8 mouse cellular contexts compared by ENCODE assay signal in the genomic region with DNA sequence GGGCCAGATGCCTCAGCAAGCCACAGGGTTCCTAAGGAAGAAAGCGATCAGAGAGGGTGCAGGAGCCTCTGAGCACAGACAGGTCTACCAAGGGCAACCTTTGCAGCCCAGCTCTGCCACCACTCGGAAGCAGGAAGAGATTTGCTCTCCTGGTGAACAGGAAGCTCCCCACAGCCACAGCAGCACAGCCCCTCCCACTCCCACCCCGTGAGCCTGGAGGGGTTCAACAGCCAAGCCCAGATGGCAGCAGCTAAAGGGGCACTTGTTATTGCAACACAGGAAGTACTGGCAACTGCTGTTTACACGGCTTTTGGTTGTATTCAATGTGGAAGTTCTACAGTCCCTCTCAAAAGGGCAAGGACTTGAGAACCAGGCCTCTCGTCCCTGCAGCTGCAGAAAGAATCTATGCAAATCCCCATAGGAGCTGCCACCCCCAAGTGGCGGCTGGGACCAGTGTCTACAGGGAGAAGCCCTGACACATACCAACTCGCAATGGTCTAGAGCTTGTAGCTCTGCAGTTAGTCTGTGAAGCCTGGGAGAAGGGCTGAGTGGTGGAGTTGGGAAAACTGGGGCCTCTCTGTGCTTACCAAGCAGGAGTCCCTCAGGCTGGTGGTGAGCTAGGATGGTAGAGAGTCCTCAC. TPM values are rescaled to one million over a fixed set of nuclear protein-coding genes. Genes with fewer than 3 reads are reported as not detected.
A peak's percentile ranks its signal among the peaks of the same experiment; 100 is the strongest.
DNase-seq lines count a peak whose midpoint lies in the region; ATAC-seq and TF ChIP-seq lines count a peak whose summit lies in the region.

No protein-coding gene starts in this region.

- H3K4me1 ChIP-seq in forebrain, postnatal 0 days (ENCODE audit: insufficient read depth) = no peaks in the 10 kb centered on the region
- peaks cover 6% of the 10 kb centered on the region; the same call in 1 of the 2 replicates for H3K4me1 ChIP-seq in forebrain, embryonic 12.5 days
- peaks cover 9% of the 10 kb centered on the region; the same call in 1 of the 2 replicates for H3K4me1 ChIP-seq in kidney, embryonic 15.5 days
- H3K4me1 ChIP-seq in lung, embryonic 15.5 days = peaks cover 11% of the 10 kb centered on the region
- 0 out of 2 replicates have a peak, but pooled peaks cover 6% of the 10 kb centered on the region for H3K4me1 ChIP-seq in stomach, embryonic 16.5 days (ENCODE audit: control insufficient read depth, insufficient read depth, low read length)

- no peak for TF ChIP-seq POLR2A in brain, embryonic 14.5 days (IDR thresholded peaks at IDR 0.05; ENCODE audit: borderline replicate concordance, extremely low read depth, insufficient read depth, insufficient read length, poor library complexity, severe bottlenecking)

- H3K4me2 ChIP-seq in forebrain, postnatal 0 days (ENCODE audit: low read depth) = no peak overlapping the region
- H3K4me2 ChIP-seq in forebrain, embryonic 12.5 days = no peak overlapping the region
- H3K4me2 ChIP-seq in kidney, embryonic 15.5 days = no peak overlapping the region
- peak overlapping the region; percentile 16; the same call in 1 of the 2 replicates for H3K4me2 ChIP-seq in lung, embryonic 15.5 days
- no peak overlapping the region for H3K4me2 ChIP-seq in stomach, embryonic 16.5 days (ENCODE audit: low read depth, low read length)

- H3K9ac ChIP-seq in forebrain, postnatal 0 days = no peak overlapping the region
- no peak overlapping the region for H3K9ac ChIP-seq in forebrain, embryonic 12.5 days
- H3K9ac ChIP-seq in kidney, embryonic 15.5 days = no peak overlapping the region
- H3K9ac ChIP-seq in lung, embryonic 15.5 days = 0 out of 2 replicates have a peak overlapping the region, but pooled peaks have one; percentile 8
- no peak overlapping the region for H3K9ac ChIP-seq in stomach, embryonic 16.5 days (ENCODE audit: low read length)

- H3K27ac ChIP-seq in forebrain, postnatal 0 days (ENCODE audit: low read depth, low read length) = no peak overlapping the region
- no peak overlapping the region for H3K27ac ChIP-seq in forebrain, embryonic 12.5 days
- peak overlapping the region; percentile 70 for H3K27ac ChIP-seq in kidney, embryonic 15.5 days
- H3K27ac ChIP-seq in lung, embryonic 15.5 days = peak overlapping the region; percentile 92
- peak overlapping the region; percentile 58 for H3K27ac ChIP-seq in stomach, embryonic 16.5 days (ENCODE audit: low read length)

- WGBS in forebrain, postnatal 0 days = 40% methylated on average over 7 of the region's 7 CpGs
- 55% methylated on average over 7 of the region's 7 CpGs for WGBS in forebrain, embryonic 12.5 days
- WGBS in kidney, embryonic 15.5 days = 50% methylated on average over 7 of the region's 7 CpGs
- WGBS in lung, embryonic 15.5 days = 27% methylated on average over 7 of the region's 7 CpGs
- 37% methylated on average over 7 of the region's 7 CpGs for WGBS in stomach, embryonic 16.5 days

- no peaks in the 10 kb centered on the region for H3K36me3 ChIP-seq in forebrain, postnatal 0 days (ENCODE audit: insufficient read depth)
- no peaks in the 10 kb centered on the region for H3K36me3 ChIP-seq in forebrain, embryonic 12.5 days (replicated peaks)
- no peaks in the 10 kb centered on the region for H3K36me3 ChIP-seq in kidney, embryonic 15.5 days
- H3K36me3 ChIP-seq in lung, embryonic 15.5 days = no peaks in the 10 kb centered on the region
- H3K36me3 ChIP-seq in stomach, embryonic 16.5 days (ENCODE audit: control insufficient read depth, insufficient read depth, low read length) = no peaks in the 10 kb centered on the region

- H3K4me3 ChIP-seq in forebrain, postnatal 0 days (ENCODE audit: low read depth, low read length) = no peak overlapping the region
- no peak overlapping the region for H3K4me3 ChIP-seq in forebrain, embryonic 12.5 days (replicated peaks)
- no peak overlapping the region for H3K4me3 ChIP-seq in kidney, embryonic 15.5 days (replicated peaks)
- H3K4me3 ChIP-seq in lung, embryonic 15.5 days = no peak overlapping the region
- no peak overlapping the region for H3K4me3 ChIP-seq in stomach, embryonic 16.5 days (replicated peaks; ENCODE audit: low read length)

- peak; percentile 8 for DNase-seq in forebrain, postnatal 0 days
- peak; percentile 19 for DNase-seq in 3134 (ENCODE audit: extremely low read depth, insufficient read length, low spot score)
- peak; percentile 41 for DNase-seq in brain, embryonic 14.5 days (ENCODE audit: low read depth)
- DNase-seq in neural tube, embryonic 10.5 days (ENCODE audit: extremely low spot score, low spot score) = no peak

- H3K27me3 ChIP-seq in forebrain, postnatal 0 days (ENCODE audit: insufficient read depth, low read length) = no peaks in the 10 kb centered on the region
- peaks cover 3% of the 10 kb centered on the region; the same call in 1 of the 2 replicates for H3K27me3 ChIP-seq in forebrain, embryonic 12.5 days
- H3K27me3 ChIP-seq in kidney, embryonic 15.5 days = peaks cover 1% of the 10 kb centered on the region; the same call in 1 of the 2 replicates
- no peaks in the 10 kb centered on the region for H3K27me3 ChIP-seq in lung, embryonic 15.5 days
- H3K27me3 ChIP-seq in stomach, embryonic 16.5 days (ENCODE audit: control insufficient read depth, insufficient read depth, low read length) = no peaks in the 10 kb centered on the region

- TF ChIP-seq CTCF in forebrain, postnatal 0 days (IDR thresholded peaks at IDR 0.05; ENCODE audit: low read depth) = no peak
- no peak for TF ChIP-seq CTCF in brain, embryonic 14.5 days (IDR thresholded peaks at IDR 0.05; ENCODE audit: borderline replicate concordance, extremely low read depth, insufficient read depth, insufficient read length)

- ATAC-seq in forebrain, postnatal 0 days = peak; percentile 83
- ATAC-seq in forebrain, embryonic 12.5 days (ENCODE audit: low FRiP score) = no peak
- peak; percentile 38 for ATAC-seq in kidney, embryonic 15.5 days (replicated peaks; ENCODE audit: low FRiP score)
- peak; percentile 70 for ATAC-seq in lung, embryonic 15.5 days (ENCODE audit: borderline replicate concordance, extremely low read depth, low FRiP score, low TSS enrichment)
- 0 out of 2 replicates have a peak, but pooled peaks have one; percentile 34 for ATAC-seq in stomach, embryonic 16.5 days (ENCODE audit: insufficient read depth, low FRiP score)

- H3K9me3 ChIP-seq in forebrain, postnatal 0 days (ENCODE audit: low read length) = no peaks in the 10 kb centered on the region
- no peaks in the 10 kb centered on the region for H3K9me3 ChIP-seq in forebrain, embryonic 12.5 days
- H3K9me3 ChIP-seq in kidney, embryonic 15.5 days (replicated peaks) = no peaks in the 10 kb centered on the region
- no peaks in the 10 kb centered on the region for H3K9me3 ChIP-seq in lung, embryonic 15.5 days
- no peaks in the 10 kb centered on the region for H3K9me3 ChIP-seq in stomach, embryonic 16.5 days (replicated peaks; ENCODE audit: control insufficient read depth, low read length)

RNA-seq across cellular contexts. Expression of a gene that starts 51.0 kb away (rescaled TPM):
- 11.8 and 16.8 TPM in 2 replicates for total RNA-seq in forebrain, postnatal 0 days (2014; rRNA removed)
- polyA plus RNA-seq in forebrain, postnatal 0 days (2015; fragmentation: Nextera tagmentation; extraction: Ambion mirVana) = 25.6 and 37.2 TPM in 2 replicates
- 32.7 and 36.6 TPM in 2 replicates for polyA plus RNA-seq in forebrain, embryonic 12.5 days (2016; fragmentation: Nextera tagmentation; extraction: Ambion mirVana)
- 9.3 and 25.4 TPM in 2 replicates for polyA plus RNA-seq in brain, embryonic 14.5 days (2012; rRNA removed)
- 30.0 and 32.2 TPM in 2 replicates for polyA plus RNA-seq in kidney, embryonic 15.5 days (2015; fragmentation: Nextera tagmentation; extraction: Ambion mirVana)
- polyA plus RNA-seq in lung, embryonic 15.5 days (2015; fragmentation: Nextera tagmentation; extraction: Ambion mirVana) = 21.0 and 21.2 TPM in 2 replicates
- 8.8 and 9.7 TPM in 2 replicates for polyA plus RNA-seq in stomach, embryonic 16.5 days (2015; fragmentation: Nextera tagmentation; extraction: Ambion mirVana)

Comparison
In these comparisons a context has a peak if more than half of its experiments do, and no peak if none do; other contexts are left out.
1. H3K27ac ChIP-seq: peak in kidney, embryonic 15.5 days (single experiment), lung, embryonic 15.5 days (single experiment) and stomach, embryonic 16.5 days (single experiment); none in forebrain, postnatal 0 days (single experiment) and forebrain, embryonic 12.5 days (single experiment).